Comparison of ENCODE assay signal across 16 mouse cellular contexts in the genomic region with DNA sequence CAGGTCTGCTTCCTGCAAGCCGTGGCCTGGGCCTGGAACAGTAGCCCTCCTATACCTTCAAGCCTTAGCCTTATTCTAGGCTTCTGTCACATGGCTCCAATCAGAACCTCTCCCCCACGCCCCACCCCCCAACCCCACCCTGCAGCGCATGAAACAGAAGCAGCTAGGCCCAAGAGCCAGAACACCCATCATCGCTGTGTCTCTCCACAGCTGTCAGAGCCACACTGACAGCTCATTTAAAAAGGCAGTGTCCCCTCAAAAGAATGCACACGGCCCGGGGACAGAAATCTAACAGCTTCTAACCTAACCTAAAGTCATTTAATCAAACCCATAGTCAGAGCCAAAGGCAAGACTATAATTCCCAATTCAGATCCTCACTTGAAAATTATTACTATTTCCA. TPM values are rescaled to one million over a fixed set of nuclear protein-coding genes. Genes with fewer than 3 reads are reported as not detected.
DNase-seq lines count a peak whose midpoint lies in the region; ATAC-seq and TF ChIP-seq lines count a peak whose summit lies in the region.
"Had no signal": no experiment of that assay in that cellular context is flagged by ENCODE, and none has a peak within 500 bp of the region (broad histone marks: within the 10 kb centered on the region; RNA-seq: fewer than 3 reads in every experiment).

No protein-coding gene starts in this region.

- no peak for TF ChIP-seq POLR2A in lung, adult 2 months (IDR thresholded peaks at IDR 0.05; ENCODE audit: borderline replicate concordance, extremely low read depth, low read depth, low read length)

- peaks cover 11% of the 10 kb centered on the region for H3K4me1 ChIP-seq in forebrain, embryonic 10.5 days
- no peaks in the 10 kb centered on the region for H3K4me1 ChIP-seq in forebrain, postnatal 0 days (ENCODE audit: insufficient read depth)
- no peaks in the 10 kb centered on the region for H3K4me1 ChIP-seq in lung, embryonic 14.5 days (ENCODE audit: insufficient read depth)
- H3K4me1 ChIP-seq in lung, adult 2 months (ENCODE audit: control insufficient read depth, insufficient read depth, low read length) = no peaks in the 10 kb centered on the region
- H3K4me1 ChIP-seq in midbrain, embryonic 15.5 days = peaks cover 4% of the 10 kb centered on the region
- H3K4me1 ChIP-seq in midbrain, embryonic 13.5 days (replicated peaks) = peaks cover 6% of the 10 kb centered on the region; the same call in 1 of the 2 replicates
- H3K4me1 ChIP-seq: heart, embryonic 15.5 days; hindbrain, embryonic 13.5 days; liver, embryonic 12.5 days had no signal

- no peak overlapping the region for H3K9ac ChIP-seq in forebrain, postnatal 0 days
- H3K9ac ChIP-seq in lung, embryonic 14.5 days = no peak overlapping the region
- H3K9ac ChIP-seq in midbrain, embryonic 15.5 days = no peak overlapping the region
- no peak overlapping the region for H3K9ac ChIP-seq in midbrain, embryonic 13.5 days (replicated peaks)
- H3K9ac ChIP-seq: heart, embryonic 15.5 days; hindbrain, embryonic 13.5 days; liver, embryonic 12.5 days; liver, postnatal 0 days; neural tube, embryonic 15.5 days had no signal

- H3K9me3 ChIP-seq in forebrain, embryonic 10.5 days = no peaks in the 10 kb centered on the region
- no peaks in the 10 kb centered on the region for H3K9me3 ChIP-seq in forebrain, postnatal 0 days (ENCODE audit: low read length)
- H3K9me3 ChIP-seq in lung, embryonic 14.5 days (ENCODE audit: low read depth, low read length) = no peaks in the 10 kb centered on the region
- H3K9me3 ChIP-seq in midbrain, embryonic 15.5 days = no peaks in the 10 kb centered on the region
- H3K9me3 ChIP-seq in midbrain, embryonic 13.5 days = no peaks in the 10 kb centered on the region
- H3K9me3 ChIP-seq: embryonic facial prominence, embryonic 12.5 days; heart, embryonic 10.5 days; heart, embryonic 15.5 days; hindbrain, embryonic 13.5 days; liver, embryonic 12.5 days; neural tube, embryonic 15.5 days had no signal

- no peak overlapping the region for H3K4me3 ChIP-seq in forebrain, embryonic 10.5 days
- H3K4me3 ChIP-seq in forebrain, postnatal 0 days (ENCODE audit: low read depth, low read length) = no peak overlapping the region
- no peak overlapping the region for H3K4me3 ChIP-seq in lung, embryonic 14.5 days (ENCODE audit: low read depth, low read length)
- no peak overlapping the region for H3K4me3 ChIP-seq in lung, adult 2 months (replicated peaks; ENCODE audit: extremely low read depth, low read depth, low read length)
- H3K4me3 ChIP-seq in midbrain, embryonic 15.5 days = no peak overlapping the region
- H3K4me3 ChIP-seq in midbrain, embryonic 13.5 days (replicated peaks) = no peak overlapping the region
- H3K4me3 ChIP-seq: embryonic facial prominence, embryonic 12.5 days; heart, embryonic 10.5 days; heart, embryonic 15.5 days; hindbrain, embryonic 13.5 days; liver, embryonic 12.5 days; neural tube, embryonic 15.5 days had no signal

- no peak for DNase-seq in forebrain, embryonic 10.5 days (ENCODE audit: extremely low spot score, low spot score)
- no peak for DNase-seq in forebrain, postnatal 0 days
- DNase-seq in lung, embryonic 14.5 days = peak; percentile 77
- DNase-seq in lung, adult 2 months = no peak
- peak; percentile 9 to 42 for DNase-seq in lung, postnatal 4 days

- ATAC-seq in forebrain, postnatal 0 days = no peak
- peak; percentile 57; the same call in 1 of the 2 replicates for ATAC-seq in lung, embryonic 14.5 days (ENCODE audit: insufficient read depth)
- peak; percentile 24; the same call in 1 of the 2 replicates for ATAC-seq in midbrain, embryonic 15.5 days (replicated peaks)
- no peak for ATAC-seq in midbrain, embryonic 13.5 days
- ATAC-seq in monocyte, adult 5-6 weeks (replicated peaks; ENCODE audit: insufficient number of reproducible peaks, low FRiP score, low TSS enrichment, poor library complexity, severe bottlenecking) = no peak

- H3K36me3 ChIP-seq in forebrain, embryonic 10.5 days (replicated peaks) = peaks cover 42% of the 10 kb centered on the region
- no peaks in the 10 kb centered on the region for H3K36me3 ChIP-seq in forebrain, postnatal 0 days (ENCODE audit: insufficient read depth)
- H3K36me3 ChIP-seq in lung, embryonic 14.5 days (ENCODE audit: insufficient read depth) = peaks cover 53% of the 10 kb centered on the region
- H3K36me3 ChIP-seq in midbrain, embryonic 15.5 days (replicated peaks) = no peaks in the 10 kb centered on the region
- H3K36me3 ChIP-seq in midbrain, embryonic 13.5 days = no peaks in the 10 kb centered on the region
- H3K36me3 ChIP-seq: hindbrain, embryonic 13.5 days; neural tube, embryonic 15.5 days had no signal

- TF ChIP-seq CTCF in forebrain, postnatal 0 days (IDR thresholded peaks at IDR 0.05; ENCODE audit: low read depth) = no peak
- no peak for TF ChIP-seq CTCF in lung, embryonic 14.5 days (IDR thresholded peaks at IDR 0.05; ENCODE audit: low read depth)
- TF ChIP-seq CTCF in lung, adult 2 months (IDR thresholded peaks at IDR 0.05; ENCODE audit: insufficient read depth, low read length) = no peak

- no peaks in the 10 kb centered on the region for H3K27me3 ChIP-seq in forebrain, embryonic 10.5 days (ENCODE audit: poor library complexity, severe bottlenecking)
- no peaks in the 10 kb centered on the region for H3K27me3 ChIP-seq in forebrain, postnatal 0 days (ENCODE audit: insufficient read depth, low read length)
- H3K27me3 ChIP-seq in lung, embryonic 14.5 days (ENCODE audit: insufficient read depth, low read length) = no peaks in the 10 kb centered on the region
- no peaks in the 10 kb centered on the region for H3K27me3 ChIP-seq in midbrain, embryonic 15.5 days (replicated peaks)
- no peaks in the 10 kb centered on the region for H3K27me3 ChIP-seq in midbrain, embryonic 13.5 days
- H3K27me3 ChIP-seq: CH12.LX; embryonic facial prominence, embryonic 12.5 days; heart, embryonic 15.5 days; hindbrain, embryonic 13.5 days; liver, embryonic 12.5 days; neural tube, embryonic 15.5 days had no signal

- H3K27ac ChIP-seq in forebrain, embryonic 10.5 days = peak overlapping the region; percentile 44; the same call in 1 of the 2 replicates
- H3K27ac ChIP-seq in forebrain, postnatal 0 days (ENCODE audit: low read depth, low read length) = no peak overlapping the region
- H3K27ac ChIP-seq in lung, embryonic 14.5 days (ENCODE audit: low read depth) = no peak overlapping the region
- H3K27ac ChIP-seq in midbrain, embryonic 15.5 days = 0 out of 2 replicates have a peak overlapping the region, but pooled peaks have one; percentile 17
- H3K27ac ChIP-seq in midbrain, embryonic 13.5 days = no peak overlapping the region
- H3K27ac ChIP-seq: embryonic facial prominence, embryonic 12.5 days; heart, embryonic 15.5 days; hindbrain, embryonic 13.5 days; liver, embryonic 12.5 days; neural tube, embryonic 15.5 days had no signal

- no peak overlapping the region for H3K4me2 ChIP-seq in forebrain, postnatal 0 days (ENCODE audit: low read depth)
- no peak overlapping the region for H3K4me2 ChIP-seq in lung, embryonic 14.5 days
- no peak overlapping the region for H3K4me2 ChIP-seq in midbrain, embryonic 15.5 days
- no peak overlapping the region for H3K4me2 ChIP-seq in midbrain, embryonic 13.5 days (replicated peaks)
- H3K4me2 ChIP-seq: embryonic facial prominence, embryonic 12.5 days; heart, embryonic 15.5 days; hindbrain, embryonic 13.5 days; liver, embryonic 12.5 days had no signal

- 80% methylated on average over 6 of the region's 6 CpGs for WGBS in forebrain, embryonic 10.5 days
- 83% methylated on average over 6 of the region's 6 CpGs for WGBS in forebrain, postnatal 0 days
- 48% methylated on average over 6 of the region's 6 CpGs for WGBS in lung, embryonic 14.5 days
- 77% methylated on average over 6 of the region's 6 CpGs for WGBS in lung, adult 2 months
- WGBS in midbrain, embryonic 15.5 days = 72% methylated on average over 6 of the region's 6 CpGs
- WGBS in midbrain, embryonic 13.5 days = 78% methylated on average over 6 of the region's 6 CpGs

RNA-seq across cellular contexts. Expression of gene Hadh, which starts 34.8 kb away (rescaled TPM):
- polyA plus RNA-seq in forebrain, embryonic 10.5 days (2016; fragmentation: Nextera tagmentation; extraction: Ambion mirVana) = 87.0 and 92.8 TPM in 2 replicates
- 14.0 and 21.0 TPM in 2 replicates for total RNA-seq in forebrain, postnatal 0 days (2014; rRNA removed)
- 30.3 and 33.0 TPM in 2 replicates for polyA plus RNA-seq in forebrain, postnatal 0 days (2015; fragmentation: Nextera tagmentation; extraction: Ambion mirVana)
- polyA plus RNA-seq in lung, embryonic 14.5 days (2014; fragmentation: Nextera tagmentation; extraction: Ambion mirVana) = 113 and 115 TPM in 2 replicates
- polyA plus RNA-seq in lung, adult 2 months (2012; rRNA removed) = 79.7 and 113 TPM in 2 replicates
- 20.8 and 21.1 TPM in 2 replicates for polyA plus RNA-seq in midbrain, embryonic 15.5 days (2015; fragmentation: Nextera tagmentation; extraction: Ambion mirVana)
- polyA plus RNA-seq in midbrain, embryonic 13.5 days (2015; fragmentation: Nextera tagmentation; extraction: Ambion mirVana) = 30.1 and 31.6 TPM in 2 replicates
- 12.7 to 23.1 TPM (median 17.3 TPM) in 3 replicates for total RNA-seq in monocyte, adult 5-6 weeks (2017)

Comparison
In these comparisons a context has a peak if more than half of its experiments do, and no peak if none do; other contexts are left out.
1. DNase-seq: peak in lung, embryonic 14.5 days (single experiment) and lung, postnatal 4 days (2 of 2); none in forebrain, embryonic 10.5 days (single experiment), forebrain, postnatal 0 days (single experiment) and lung, adult 2 months (single experiment).
2. H3K27ac ChIP-seq: peak in forebrain, embryonic 10.5 days (single experiment) and midbrain, embryonic 15.5 days (single experiment); none in forebrain, postnatal 0 days (single experiment), lung, embryonic 14.5 days (single experiment) and midbrain, embryonic 13.5 days (single experiment).
3. ATAC-seq: peak in lung, embryonic 14.5 days (single experiment) and midbrain, embryonic 15.5 days (single experiment); none in forebrain, postnatal 0 days (single experiment), midbrain, embryonic 13.5 days (single experiment) and monocyte, adult 5-6 weeks (single experiment).